Mouse (Mus musculus) ES-Bruce4 (cell line): ENCODE measurements around the gene Mesp2. TPM values are rescaled to one million over a fixed set of nuclear protein-coding genes. Genes with fewer than 3 reads are reported as not detected.

Experiments
- H3K27ac ChIP-seq: 2 replicates; pipeline ENCODE4 v1.5.1; 2012; ENCODE audit warnings: low read length, inconsistent platforms; ENCODE audit not compliant: insufficient read depth
- H3K27me3 ChIP-seq: 2 replicates; pipeline ENCODE4 v1.6.1; 2012; ENCODE audit warnings: mild to moderate bottlenecking, low read length, inconsistent platforms; ENCODE audit not compliant: control insufficient read depth, poor library complexity, insufficient read depth, severe bottlenecking
- H3K36me3 ChIP-seq: 2 replicates; pipeline ENCODE4 v1.6.1; 2012; ENCODE audit warnings: inconsistent platforms, mild to moderate bottlenecking, low read length, moderate library complexity; ENCODE audit not compliant: control insufficient read depth, poor library complexity, insufficient read depth, severe bottlenecking
- H3K4me1 ChIP-seq: one replicate; pipeline ENCODE4 v1.8.1; 2011; ENCODE audit warnings: low read length; ENCODE audit not compliant: control insufficient read depth, insufficient read depth
- H3K4me3 ChIP-seq: 2 replicates; pipeline ENCODE4 v1.5.1; 2011; ENCODE audit warnings: low read depth, mild to moderate bottlenecking, low read length
- H3K9ac ChIP-seq: 2 replicates; pipeline ENCODE4 v1.6.1; 2012; ENCODE audit warnings: low read depth, mild to moderate bottlenecking, inconsistent platforms; ENCODE audit not compliant: poor library complexity, severe bottlenecking
- H3K9me3 ChIP-seq: replicated peaks from 2 replicates; pipeline ENCODE4 v1.6.1; 2012; ENCODE audit warnings: mild to moderate bottlenecking, low read length, inconsistent platforms; ENCODE audit not compliant: control insufficient read depth, poor library complexity, insufficient read depth, severe bottlenecking
- CTCF ChIP-seq: IDR thresholded peaks from one replicate; pipeline ENCODE4 v1.8.1; 2011; ENCODE audit warnings: low read depth, low read length
- EP300 ChIP-seq: IDR thresholded peaks from 2 replicates; pipeline ENCODE4 v1.6.1; 2011; ENCODE audit warnings: low read depth, low read length; ENCODE audit not compliant: insufficient read depth
- POLR2A ChIP-seq: IDR thresholded peaks from one replicate; pipeline ENCODE4 v1.8.1; 2011; ENCODE audit warnings: low read length; ENCODE audit not compliant: insufficient read depth
- polyA plus RNA-seq: library from polyadenylated mRNA; stranded (reverse); fragments of >200 nt; gene quantifications from 2 replicates; pipeline ENCODE4 v1.2.4, GENCODE M21; 2011; ENCODE audit warnings: low read depth; ENCODE audit not compliant: missing spikeins, insufficient read depth, insufficient read length

The Mesp2 gene
- 1.2 and 1.5 TPM in 2 replicates for polyA plus RNA-seq

DNA sequence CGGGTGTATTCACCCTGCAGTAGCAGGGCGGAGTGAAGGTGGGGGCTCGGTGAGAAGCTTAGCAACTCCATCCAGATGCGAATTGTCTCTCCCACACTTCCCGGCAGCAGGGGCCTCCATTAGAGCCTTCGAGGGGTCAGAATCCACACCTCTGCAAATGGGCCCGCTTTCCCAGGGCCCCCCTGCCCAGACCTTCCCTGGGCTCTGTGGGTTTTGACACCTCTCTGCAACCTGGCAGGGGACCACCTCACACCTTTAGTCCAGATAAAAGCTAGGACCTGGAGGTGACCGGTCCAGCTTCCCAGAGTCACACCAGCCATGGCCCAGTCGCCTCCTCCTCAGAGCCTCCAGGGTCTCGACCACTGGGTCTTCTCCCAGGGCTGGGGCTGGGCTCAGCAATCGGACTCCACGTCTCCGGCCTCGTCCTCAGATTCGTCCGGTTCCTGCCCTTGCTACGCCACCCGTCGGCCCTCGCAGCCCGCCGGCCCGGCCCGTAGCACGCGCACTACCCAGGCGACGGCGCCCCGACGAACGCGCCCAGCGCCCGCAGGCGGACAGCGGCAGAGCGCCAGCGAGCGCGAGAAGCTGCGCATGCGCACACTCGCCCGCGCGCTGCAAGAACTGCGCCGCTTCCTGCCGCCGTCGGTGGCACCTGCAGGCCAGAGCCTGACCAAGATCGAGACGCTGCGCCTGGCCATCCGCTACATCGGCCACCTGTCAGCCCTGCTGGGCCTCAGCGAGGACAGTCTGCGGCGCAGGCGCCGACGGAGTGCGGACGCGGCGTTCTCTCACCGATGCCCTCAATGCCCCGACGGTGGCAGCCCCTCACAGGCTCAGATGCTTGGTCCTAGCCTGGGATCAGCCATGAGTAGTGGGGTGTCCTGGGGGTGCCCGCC is at the start of gene Mesp2:
Mesp2 (plus strand) TSS at position 117 of the 896 bp plus-strand sequence.
- peak within 1 kb of the TSS; percentile 16; the same call in 1 of the 2 replicates for H3K9ac ChIP-seq
- TF ChIP-seq CTCF (no peak), EP300 (no peak; the same call in 1 of the 2 replicates), POLR2A (no peak)
- no peaks in the 10 kb centered on the region for H3K4me1 ChIP-seq
- no peaks in the 10 kb centered on the region for H3K9me3 ChIP-seq
- H3K27me3 ChIP-seq = no peaks in the 10 kb centered on the region; the same call in 1 of the 2 replicates
- peak within 1 kb of the TSS; percentile 39 for H3K4me3 ChIP-seq
- no peaks in the 10 kb centered on the region for H3K36me3 ChIP-seq
- H3K27ac ChIP-seq = no peak within 1 kb of the TSS

DNA sequence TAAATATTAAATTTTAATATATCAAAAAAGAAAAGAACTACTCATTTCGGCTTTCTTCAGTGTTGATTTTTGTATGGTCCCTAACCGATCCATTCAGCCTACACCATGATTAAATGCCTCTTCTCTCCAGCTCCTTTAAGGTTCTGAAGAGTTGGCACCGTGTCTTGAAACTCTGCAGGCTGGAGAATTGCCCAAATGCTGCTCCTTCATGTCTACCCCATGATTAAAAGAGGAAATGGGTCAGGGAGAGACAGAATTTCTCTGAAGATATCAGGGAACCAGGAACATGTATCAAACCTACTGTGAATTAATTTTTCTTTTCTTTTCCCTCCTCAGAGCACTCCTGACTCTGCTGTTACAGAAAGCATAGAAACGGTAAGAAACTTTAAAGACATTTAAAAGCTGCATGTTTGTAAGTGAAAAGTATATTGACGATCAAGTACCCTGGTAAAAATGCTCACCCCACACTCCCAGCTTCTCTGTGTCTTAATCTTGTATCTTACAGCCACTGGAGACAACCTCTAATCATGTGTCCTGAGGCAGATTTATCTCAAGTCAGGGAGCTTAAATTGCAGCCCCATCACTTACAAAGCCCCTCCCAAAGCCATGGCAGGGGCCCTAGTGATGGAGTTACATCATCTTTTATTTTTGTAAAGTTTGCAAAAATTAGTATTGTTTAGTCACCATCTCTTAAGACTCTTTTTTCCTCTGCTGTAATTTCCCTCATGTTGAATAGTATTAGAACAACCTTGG is 49.2 kb upstream of the Mesp2 start:
- no peak overlapping the region for H3K9ac ChIP-seq
- TF ChIP-seq CTCF (no peak), POLR2A (no peak), EP300 (no peak)
- H3K4me3 ChIP-seq = no peak overlapping the region
- H3K27ac ChIP-seq = no peak overlapping the region
- no peaks in the 10 kb centered on the region for H3K36me3 ChIP-seq
- H3K4me1 ChIP-seq = no peaks in the 10 kb centered on the region
- H3K27me3 ChIP-seq = no peaks in the 10 kb centered on the region
- H3K9me3 ChIP-seq = no peaks in the 10 kb centered on the region

DNA sequence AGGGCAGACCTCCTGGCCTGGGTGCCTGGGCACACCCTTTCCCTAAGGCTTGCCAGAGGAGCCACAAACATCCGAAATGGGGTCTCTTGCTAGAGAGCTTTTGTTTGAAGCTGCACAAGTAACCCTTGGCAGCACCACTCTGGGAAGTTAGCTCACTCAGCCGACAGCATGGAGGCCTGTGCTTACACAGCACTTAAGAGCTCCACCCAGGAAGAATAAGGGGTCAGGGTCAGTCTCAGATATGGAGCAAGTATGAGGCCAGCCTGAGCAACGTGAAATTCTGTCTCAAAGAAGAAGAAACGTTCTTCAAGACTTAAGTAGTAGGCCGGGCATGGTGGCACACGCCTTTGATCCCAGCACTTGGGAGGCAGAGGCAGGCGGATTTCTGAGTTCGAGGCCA is 48.4 kb upstream of the Mesp2 start:
- no peaks in the 10 kb centered on the region for H3K4me1 ChIP-seq
- H3K9ac ChIP-seq = no peak overlapping the region
- no peak overlapping the region for H3K4me3 ChIP-seq
- H3K36me3 ChIP-seq = no peaks in the 10 kb centered on the region
- H3K27ac ChIP-seq = no peak overlapping the region
- H3K27me3 ChIP-seq = no peaks in the 10 kb centered on the region
- H3K9me3 ChIP-seq = no peaks in the 10 kb centered on the region
- TF ChIP-seq CTCF (no peak), POLR2A (no peak), EP300 (no peak)

DNA sequence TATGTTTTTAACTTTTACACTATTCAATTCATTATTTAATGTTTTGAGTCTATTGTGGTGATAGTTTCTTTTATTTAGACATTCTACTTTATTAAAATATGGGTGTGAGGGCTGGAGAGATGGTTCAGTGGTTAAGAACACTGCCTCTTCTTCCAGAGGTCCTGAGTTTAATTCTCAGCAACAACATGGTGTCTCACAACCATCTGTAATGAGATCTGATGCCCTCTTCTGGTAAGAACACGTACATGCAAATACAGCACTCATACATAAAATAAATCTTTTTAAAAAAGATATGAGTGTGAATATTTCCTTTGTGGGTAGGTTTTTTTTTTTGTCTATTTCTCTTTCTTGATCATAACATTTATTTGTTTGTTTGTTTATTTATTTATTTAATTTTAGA is 44.5 kb upstream of the Mesp2 start:
- TF ChIP-seq CTCF (no peak), EP300 (no peak), POLR2A (no peak)
- H3K4me1 ChIP-seq = no peaks in the 10 kb centered on the region
- no peak overlapping the region for H3K27ac ChIP-seq
- no peak overlapping the region for H3K9ac ChIP-seq
- H3K27me3 ChIP-seq = no peaks in the 10 kb centered on the region
- no peaks in the 10 kb centered on the region for H3K9me3 ChIP-seq
- no peaks in the 10 kb centered on the region for H3K36me3 ChIP-seq
- H3K4me3 ChIP-seq = no peak overlapping the region

DNA sequence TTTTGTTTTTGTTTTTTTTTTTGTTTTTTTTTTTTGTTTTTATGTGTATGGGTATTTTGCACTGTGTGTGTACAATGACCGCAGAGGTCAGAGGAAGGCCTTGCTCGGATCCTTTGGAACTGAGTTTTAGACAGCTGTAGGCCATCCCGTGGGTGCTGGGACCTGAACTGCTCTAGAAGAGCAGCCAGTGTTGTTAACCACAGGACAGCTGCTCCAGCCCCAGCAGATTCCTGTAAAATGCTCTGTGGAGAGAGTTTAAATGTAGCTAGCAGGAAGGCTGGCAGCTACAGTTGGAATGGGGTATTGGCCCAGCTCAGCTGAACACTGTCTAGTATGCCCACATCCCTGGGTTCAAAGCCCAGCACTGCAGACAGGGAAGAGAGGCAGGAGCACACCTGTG is 40.9 kb upstream of the Mesp2 start:
- Histone ChIP-seq H3K36me3 (no peaks in the 10 kb centered on the region), H3K4me1 (no peaks in the 10 kb centered on the region), H3K9ac (no peak overlapping the region), H3K9me3 (no peaks in the 10 kb centered on the region), H3K27me3 (no peaks in the 10 kb centered on the region), H3K27ac (no peak overlapping the region), H3K4me3 (no peak overlapping the region)
- TF ChIP-seq CTCF (no peak), POLR2A (no peak), EP300 (no peak)
